Mouse (Mus musculus) embryonic facial prominence, embryonic 11.5 days (tissue): ENCODE measurements around the gene Gtf2i. TPM values are rescaled to one million over a fixed set of nuclear protein-coding genes. Genes with fewer than 3 reads are reported as not detected.
A peak's percentile ranks its signal among the peaks of the same experiment; 100 is the strongest.

ENCODE experiments used
- ATAC-seq: fragments of 200-750 bp; cut with Nextera tagmentation; replicated peaks from 2 replicates; pipeline ENCODE4 v1.8.0; 2017; ENCODE audit warnings: low read depth; ENCODE audit not compliant: insufficient number of reproducible peaks, low FRiP score, low TSS enrichment
- DNase-seq: peaks from one replicate; pipeline ENCODE4 v3.0.0-alpha.2; 2015; ENCODE audit warnings: low spot score
- H3K27ac ChIP-seq: fragments of 300-500 bp; sonication (generic); replicated peaks from 2 replicates; pipeline ENCODE4 v1.5.1; 2014; ENCODE audit warnings: mild to moderate bottlenecking, low read depth, low read length, control low read depth
- H3K27me3 ChIP-seq: fragments of 300-500 bp; sonication (generic); 2 replicates; pipeline ENCODE4 v1.6.1; 2014; ENCODE audit warnings: mild to moderate bottlenecking, low read length, moderate library complexity, mixed read lengths; ENCODE audit not compliant: control insufficient read depth, insufficient read depth
- H3K36me3 ChIP-seq: fragments of 300-500 bp; sonication (generic); replicated peaks from 2 replicates; pipeline ENCODE4 v1.6.1; 2014; ENCODE audit warnings: low read depth, mild to moderate bottlenecking, low read length, moderate library complexity, mixed read lengths; ENCODE audit not compliant: control insufficient read depth, insufficient read depth
- H3K4me1 ChIP-seq: fragments of 300-500 bp; sonication (generic); 2 replicates; pipeline ENCODE4 v1.6.1; 2014; ENCODE audit warnings: low read length, mixed read lengths; ENCODE audit not compliant: control insufficient read depth, insufficient read depth
- H3K4me2 ChIP-seq: fragments of 300-500 bp; sonication (generic); 2 replicates; pipeline ENCODE4 v1.6.1; 2014; ENCODE audit warnings: low read depth, mild to moderate bottlenecking, control low read depth, low read length, moderate library complexity
- H3K4me3 ChIP-seq: fragments of 300-500 bp; sonication (generic); 2 replicates; pipeline ENCODE4 v1.5.1; 2014; ENCODE audit warnings: low read depth, low read length, control low read depth
- H3K9ac ChIP-seq: fragments of 300-500 bp; sonication (generic); replicated peaks from 2 replicates; pipeline ENCODE4 v1.6.1; 2014; ENCODE audit warnings: mild to moderate bottlenecking, control low read depth, low read length
- H3K9me3 ChIP-seq: fragments of 300-500 bp; sonication (generic); replicated peaks from 2 replicates; pipeline ENCODE4 v1.6.1; 2016; ENCODE audit warnings: mild to moderate bottlenecking, low read length, inconsistent platforms, mixed read lengths; ENCODE audit not compliant: control insufficient read depth
- WGBS: fragments of 180-500 bp; shearing (Covaris S2); extraction: QIAGEN DNeasy Blood & Tissue Kit; methylation state at CpG from one replicate; pipeline ENCODE4 v1.1.7; 2014; 5-methylcytosine and 5-hydroxymethylcytosine counted together
- polyA plus RNA-seq: library from polyadenylated mRNA; unstranded; fragments of >200 nt; fragmentation: Nextera tagmentation; extraction: Ambion mirVana; gene quantifications from 2 replicates; pipeline ENCODE4 v1.2.1, GENCODE M21; 2014

Gene Gtf2i
- polyA plus RNA-seq, 1 experiment from 2014 or later, result 193 TPM

- Histone ChIP-seq H3K4me3 (no peak overlapping the region), H3K9me3 (no peaks in the 10 kb centered on the region), H3K27ac (no peak overlapping the region), H3K36me3 (no peaks in the 10 kb centered on the region), H3K9ac (no peak overlapping the region), H3K27me3 (no peaks in the 10 kb centered on the region), H3K4me2 (no peak overlapping the region), H3K4me1 (no peaks in the 10 kb centered on the region)
- no peak for DNase-seq
- 90% methylated on average over 2 of the region's 2 CpGs for WGBS
- no peak for ATAC-seq
These were observed 15.5 kb upstream of the Gtf2i start for GRCm38 (mm10) chr5:134330082-134330481.

GRCm38 (mm10) chr5:134329311-134329710, 14.8 kb upstream of the Gtf2i start:
- ATAC-seq, result no peak
- no peak overlapping the region for H3K4me3 ChIP-seq
- H3K4me1 ChIP-seq, result no peaks in the 10 kb centered on the region
- WGBS, result 47% methylated on average over 4 of the region's 4 CpGs
- H3K36me3 ChIP-seq, result no peaks in the 10 kb centered on the region
- no peaks in the 10 kb centered on the region for H3K9me3 ChIP-seq
- no peaks in the 10 kb centered on the region for H3K27me3 ChIP-seq
- no peak overlapping the region for H3K9ac ChIP-seq
- no peak for DNase-seq
- no peak overlapping the region for H3K27ac ChIP-seq
- no peak overlapping the region for H3K4me2 ChIP-seq

- no peak for DNase-seq
These were observed 14.0 kb upstream of the Gtf2i start for GRCm38 (mm10) chr5:134328482-134329001.

GRCm38 (mm10) chr5:134325856-134326566, 11.5 kb upstream of the Gtf2i start:
- Histone ChIP-seq H3K4me1 (no peaks in the 10 kb centered on the region), H3K36me3 (no peaks in the 10 kb centered on the region), H3K27ac (no peak overlapping the region), H3K27me3 (no peaks in the 10 kb centered on the region), H3K9ac (no peak overlapping the region), H3K4me3 (no peak overlapping the region), H3K9me3 (no peaks in the 10 kb centered on the region), H3K4me2 (no peak overlapping the region)
- DNase-seq (no peak), ATAC-seq (no peak)
- WGBS, result 80% methylated on average over 13 of the region's 13 CpGs

More at GRCm38 (mm10) chr5:134328482-134329001, 14.0 kb upstream of the Gtf2i start:
- Histone ChIP-seq H3K36me3 (no peaks in the 10 kb centered on the region), H3K4me2 (no peak overlapping the region), H3K9ac (no peak overlapping the region), H3K9me3 (no peaks in the 10 kb centered on the region), H3K4me1 (no peaks in the 10 kb centered on the region), H3K27ac (no peak overlapping the region), H3K27me3 (no peaks in the 10 kb centered on the region), H3K4me3 (no peak overlapping the region)
- ATAC-seq, result no peak
- WGBS, result 84% methylated on average over 6 of the region's 6 CpGs

GRCm38 (mm10) chr5:134323869-134324268, 9.3 kb upstream of the Gtf2i start:
- Histone ChIP-seq H3K27ac (no peak overlapping the region), H3K4me1 (no peaks in the 10 kb centered on the region), H3K9ac (no peak overlapping the region), H3K4me2 (no peak overlapping the region), H3K36me3 (no peaks in the 10 kb centered on the region), H3K9me3 (no peaks in the 10 kb centered on the region), H3K4me3 (no peak overlapping the region), H3K27me3 (no peaks in the 10 kb centered on the region)
- DNase-seq (peak; percentile 61), ATAC-seq (0 out of 2 replicates have a peak, but pooled peaks have one; percentile 31)
- WGBS, result 16% methylated on average over 2 of the region's 2 CpGs

GRCm38 (mm10) chr5:134323311-134323710, 8.8 kb upstream of the Gtf2i start:
- no peak for ATAC-seq
- Histone ChIP-seq H3K4me1 (no peaks in the 10 kb centered on the region), H3K4me3 (no peak overlapping the region), H3K9me3 (no peaks in the 10 kb centered on the region), H3K4me2 (no peak overlapping the region), H3K27ac (no peak overlapping the region), H3K9ac (no peak overlapping the region), H3K36me3 (no peaks in the 10 kb centered on the region), H3K27me3 (no peaks in the 10 kb centered on the region)
- DNase-seq, result no peak
- 89% methylated on average over 13 of the region's 13 CpGs for WGBS

GRCm38 (mm10) chr5:134322355-134322754, 7.8 kb upstream of the Gtf2i start:
- Histone ChIP-seq H3K27me3 (no peaks in the 10 kb centered on the region), H3K9me3 (no peaks in the 10 kb centered on the region), H3K36me3 (no peaks in the 10 kb centered on the region), H3K27ac (no peak overlapping the region), H3K9ac (no peak overlapping the region), H3K4me1 (no peaks in the 10 kb centered on the region), H3K4me3 (no peak overlapping the region), H3K4me2 (no peak overlapping the region)
- ATAC-seq (no peak), DNase-seq (no peak)
- WGBS, result 84% methylated on average over 13 of the region's 13 CpGs

GRCm38 (mm10) chr5:134321699-134322098, 7.1 kb upstream of the Gtf2i start:
- ATAC-seq, result no peak
- 64% methylated on average over 7 of the region's 7 CpGs for WGBS
- Histone ChIP-seq H3K27me3 (no peaks in the 10 kb centered on the region), H3K4me3 (no peak overlapping the region), H3K4me2 (no peak overlapping the region), H3K9me3 (no peaks in the 10 kb centered on the region), H3K27ac (no peak overlapping the region), H3K4me1 (no peaks in the 10 kb centered on the region), H3K36me3 (no peaks in the 10 kb centered on the region), H3K9ac (no peak overlapping the region)
- no peak for DNase-seq
